Mouse (Mus musculus): ENCODE results near the gene Gm17267.
"Not testable (repeated sequence)": the region's sequence is repeated elsewhere in the genome, so short reads cannot be mapped to it uniquely, and the experiment has no call there.

Gm17267 gene

DNA sequence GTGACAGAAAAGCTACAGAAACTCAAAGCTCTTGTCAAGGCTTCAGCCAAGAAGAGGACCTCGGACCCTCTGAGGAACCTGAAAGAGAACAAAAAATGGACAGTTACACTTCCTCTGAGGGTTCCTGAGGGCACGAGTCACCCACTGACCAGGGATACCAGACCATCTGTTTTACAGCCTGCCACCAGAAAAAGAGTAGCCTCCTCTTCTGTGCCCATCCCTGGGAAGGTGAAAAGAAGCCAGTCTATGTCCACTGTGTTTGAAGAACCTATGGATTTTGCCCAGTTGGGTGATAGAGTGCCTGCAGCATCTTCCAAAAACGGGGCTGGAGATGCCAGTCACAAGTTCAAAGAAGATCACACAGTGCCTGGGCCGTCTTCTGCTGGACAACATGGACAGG lies at the start of gene Gm17267:
Gene Gm17267, plus strand, starts transcription at position 301 of the 400 bp plus-strand sequence.
- DNase-seq = not testable (repeated sequence)

All from thymus, adult 18-20 months (tissue).